Mouse (Mus musculus) E14TG2a.4 (cell line): Measurements from ENCODE around the gene Ptpn6.
A peak's percentile ranks its signal among the peaks of the same experiment; 100 is the strongest.

Experiments
- H3K27me3 ChIP-seq: 2 replicates; pipeline ENCODE4 v1.6.1; 2014; ENCODE audit warnings: low read length, control low read depth; ENCODE audit not compliant: insufficient read depth
- H3K36me3 ChIP-seq: 2 replicates; pipeline ENCODE4 v1.6.1; 2014; ENCODE audit warnings: low read length, control low read depth; ENCODE audit not compliant: insufficient read depth
- H3K4me1 ChIP-seq: replicated peaks from 2 replicates; pipeline ENCODE4 v1.6.1; 2014; ENCODE audit warnings: low read depth, low read length, control low read depth
- H3K4me3 ChIP-seq: replicated peaks from 2 replicates; pipeline ENCODE4 v1.5.1; 2014; ENCODE audit warnings: mild to moderate bottlenecking, low read length
- H3K9me3 ChIP-seq: 2 replicates; pipeline ENCODE4 v1.6.1; 2014; ENCODE audit warnings: low read length, control low read depth
- CTCF ChIP-seq: conservative IDR thresholded peaks from 2 replicates; pipeline ENCODE4 v1.5.1; 2014; ENCODE audit warnings: low read length
- NANOG ChIP-seq: IDR thresholded peaks from 2 replicates; pipeline ENCODE4 v1.6.1; 2014; ENCODE audit warnings: borderline replicate concordance, low read length, mixed read lengths
- POU5F1 ChIP-seq: IDR thresholded peaks from 2 replicates; pipeline ENCODE4 v1.6.1; 2014; ENCODE audit warnings: low read length, borderline replicate concordance

The Ptpn6 gene

DNA sequence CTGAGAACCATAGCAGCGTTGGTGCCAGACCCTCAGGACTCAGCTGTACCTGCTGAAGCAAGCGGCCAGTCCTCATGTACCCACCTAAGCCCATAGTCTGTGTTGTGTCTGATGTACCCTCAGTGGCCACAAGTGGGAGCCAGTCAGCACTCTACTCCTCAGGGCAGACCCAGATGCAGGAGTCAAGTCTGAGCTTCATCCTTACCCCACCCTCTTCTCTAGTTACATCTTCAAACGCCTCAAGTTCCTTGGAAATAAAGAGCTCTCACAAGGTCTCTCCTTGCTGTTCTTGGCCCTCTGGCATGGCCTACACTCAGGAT lies 35.8 kb downstream of the Ptpn6 start:
- Histone ChIP-seq H3K4me3 (no peak overlapping the region), H3K27me3 (no peaks in the 10 kb centered on the region), H3K9me3 (no peaks in the 10 kb centered on the region), H3K4me1 (peaks cover 90% of the 10 kb centered on the region), H3K36me3 (peaks cover 100% of the 10 kb centered on the region)
- TF ChIP-seq CTCF (peak; percentile 90), POU5F1 (no peak)

DNA sequence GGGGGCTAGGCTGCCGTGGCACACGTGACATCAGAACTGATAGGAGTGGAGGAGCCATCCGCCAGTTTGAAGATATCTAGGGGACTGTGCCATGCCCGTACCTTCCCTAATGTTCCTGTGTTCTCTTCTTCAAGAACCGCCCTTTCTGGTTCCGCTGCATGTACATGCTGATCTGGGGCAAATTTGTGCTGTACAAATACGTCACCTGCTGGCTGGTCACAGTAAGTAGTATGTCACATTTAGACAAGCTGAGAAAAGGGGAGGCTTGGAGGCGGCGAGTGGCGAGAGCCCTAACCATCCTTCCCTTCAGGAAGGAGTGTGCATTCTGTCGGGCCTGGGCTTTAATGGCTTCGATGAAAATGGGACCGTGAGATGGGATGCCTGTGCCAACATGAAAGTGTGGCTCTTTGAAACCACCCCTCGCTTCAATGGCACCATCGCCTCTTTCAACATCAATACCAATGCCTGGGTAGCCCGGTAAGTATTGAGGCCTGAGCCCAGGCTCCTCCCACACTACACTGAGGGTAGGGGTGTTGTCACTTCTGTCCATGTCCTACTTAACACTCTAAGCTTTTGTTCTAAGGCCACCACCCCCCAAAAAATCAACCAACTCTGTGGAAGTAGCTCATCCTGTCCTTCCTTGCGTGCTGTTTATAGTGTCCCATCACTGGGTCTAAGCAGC lies 36.3 kb downstream of the Ptpn6 start:
- Histone ChIP-seq H3K27me3 (no peaks in the 10 kb centered on the region), H3K9me3 (no peaks in the 10 kb centered on the region), H3K4me3 (0 out of 2 replicates have a peak overlapping the region, but pooled peaks have one; percentile 2), H3K36me3 (peaks cover 100% of the 10 kb centered on the region), H3K4me1 (peaks cover 85% of the 10 kb centered on the region)
- no peak for TF ChIP-seq CTCF
- no peak for TF ChIP-seq POU5F1
- TF ChIP-seq NANOG, result no peak

- H3K4me3 ChIP-seq, result no peak overlapping the region
- no peak for TF ChIP-seq POU5F1
- no peak for TF ChIP-seq CTCF
- TF ChIP-seq NANOG, result no peak
- no peaks in the 10 kb centered on the region for H3K9me3 ChIP-seq
- H3K36me3 ChIP-seq, result peaks cover 92% of the 10 kb centered on the region
- no peaks in the 10 kb centered on the region for H3K27me3 ChIP-seq
- peaks cover 76% of the 10 kb centered on the region for H3K4me1 ChIP-seq
Observed at GRCm38 (mm10) chr6:124701338-124701737, 37.2 kb downstream of the Ptpn6 start.

- no peaks in the 10 kb centered on the region for H3K27me3 ChIP-seq
- TF ChIP-seq POU5F1, result no peak
- TF ChIP-seq CTCF, result no peak
- TF ChIP-seq NANOG, result no peak
- peaks cover 65% of the 10 kb centered on the region for H3K4me1 ChIP-seq
- no peak overlapping the region for H3K4me3 ChIP-seq
- H3K9me3 ChIP-seq, result no peaks in the 10 kb centered on the region
- H3K36me3 ChIP-seq, result peaks cover 87% of the 10 kb centered on the region
Observed at GRCm38 (mm10) chr6:124699962-124700610, 38.4 kb downstream of the Ptpn6 start.

- peaks cover 63% of the 10 kb centered on the region for H3K4me1 ChIP-seq
- peaks cover 85% of the 10 kb centered on the region for H3K36me3 ChIP-seq
- H3K27me3 ChIP-seq, result no peaks in the 10 kb centered on the region
- H3K4me3 ChIP-seq, result no peak overlapping the region
- H3K9me3 ChIP-seq, result no peaks in the 10 kb centered on the region
- TF ChIP-seq CTCF (no peak), NANOG (no peak), POU5F1 (no peak)
Observed at GRCm38 (mm10) chr6:124699366-124699765, 39.1 kb downstream of the Ptpn6 start.

DNA sequence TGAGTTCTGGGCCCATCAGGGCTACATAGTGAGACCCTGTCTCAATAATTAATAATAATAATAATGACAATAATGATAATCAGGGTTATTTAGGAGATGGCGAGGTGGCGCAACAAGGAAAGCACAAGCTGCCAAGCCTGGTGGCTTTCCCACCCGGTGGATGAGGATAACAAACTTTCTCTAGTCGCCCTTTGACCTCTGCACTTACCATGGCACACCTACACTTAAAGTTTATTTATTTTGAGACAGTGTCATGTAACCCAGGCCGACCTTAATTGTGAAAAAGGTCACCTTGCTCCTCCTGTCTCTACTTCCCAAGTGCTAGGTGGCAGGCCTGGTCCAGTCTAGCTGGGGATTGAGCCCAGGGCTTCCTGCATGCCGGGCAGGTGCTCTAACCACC lies 39.8 kb downstream of the Ptpn6 start:
- H3K4me3 ChIP-seq, result no peak overlapping the region
- no peaks in the 10 kb centered on the region for H3K27me3 ChIP-seq
- TF ChIP-seq NANOG (no peak), POU5F1 (no peak), CTCF (no peak)
- H3K4me1 ChIP-seq, result peaks cover 64% of the 10 kb centered on the region
- H3K9me3 ChIP-seq, result no peaks in the 10 kb centered on the region
- peaks cover 82% of the 10 kb centered on the region for H3K36me3 ChIP-seq

- Histone ChIP-seq H3K4me1 (peaks cover 54% of the 10 kb centered on the region), H3K36me3 (peaks cover 60% of the 10 kb centered on the region), H3K27me3 (no peaks in the 10 kb centered on the region), H3K4me3 (no peak overlapping the region), H3K9me3 (no peaks in the 10 kb centered on the region)
- TF ChIP-seq POU5F1 (no peak), NANOG (no peak), CTCF (no peak)
Observed at GRCm38 (mm10) chr6:124696441-124697150, 41.9 kb downstream of the Ptpn6 start.

DNA sequence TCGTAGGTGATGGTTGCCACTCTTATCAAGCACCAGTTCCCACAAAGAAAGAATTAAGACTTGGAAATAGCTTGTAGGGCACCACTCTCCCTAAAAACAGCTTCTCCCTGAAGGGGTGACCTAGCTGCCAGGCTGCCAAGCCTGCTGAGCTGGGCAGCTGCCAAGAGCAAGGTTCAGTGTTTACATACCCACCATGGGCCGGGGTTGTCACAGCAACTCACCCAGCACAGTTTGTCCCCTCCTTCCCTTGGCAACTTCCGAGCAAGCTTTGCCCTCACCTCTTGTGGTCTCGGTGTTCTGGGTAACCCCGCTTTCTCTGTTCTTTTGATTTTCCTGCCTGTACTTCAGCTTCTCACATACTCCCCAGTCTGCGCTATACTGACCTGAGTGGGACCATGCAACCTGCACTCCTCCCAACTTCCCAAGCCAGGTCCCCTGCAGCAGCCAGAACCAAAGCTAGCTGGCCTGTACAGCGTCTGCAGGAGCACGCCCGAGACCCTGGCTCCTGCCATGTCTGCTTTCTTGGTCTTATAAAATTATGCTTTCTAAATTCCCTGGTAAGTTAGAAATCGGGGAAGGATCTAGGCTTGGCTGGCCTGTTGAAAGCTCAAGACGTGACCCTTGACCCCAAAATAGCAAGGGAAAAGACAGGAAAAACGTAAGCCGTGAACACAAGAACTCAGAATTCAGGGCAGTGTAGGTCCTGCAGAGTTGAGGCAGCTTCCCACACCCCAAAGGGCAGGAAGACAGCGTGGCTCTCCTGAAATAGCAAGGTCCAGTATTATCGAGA lies 44.2 kb downstream of the Ptpn6 start:
- Histone ChIP-seq H3K9me3 (no peaks in the 10 kb centered on the region), H3K4me1 (peaks cover 35% of the 10 kb centered on the region), H3K36me3 (peaks cover 38% of the 10 kb centered on the region), H3K4me3 (no peak overlapping the region), H3K27me3 (no peaks in the 10 kb centered on the region)
- no peak for TF ChIP-seq POU5F1
- no peak for TF ChIP-seq NANOG
- no peak for TF ChIP-seq CTCF
